Mouse (Mus musculus) gastrocnemius, postnatal 36 days (tissue): ENCODE results near the gene Nppc. TPM values are rescaled to one million over a fixed set of nuclear protein-coding genes. Genes with fewer than 3 reads are reported as not detected.
A peak's percentile ranks its signal among the peaks of the same experiment; 100 is the strongest.

Source experiments
- DNase-seq, 2 experiments: peaks; one replicate each; pipeline ENCODE4 v3.0.0; 2022
- intact Hi-C: fragments of 180-260 bp; cut with DNase I; formaldehyde crosslinking; loops from one replicate; pipeline ENCODE4 v1.15.1; 2025
- total RNA-seq, 2 experiments: library from RNA; stranded (reverse); gene quantifications; 2 replicates each; pipeline ENCODE4 v1.2.3; 2021

The Nppc gene
- total RNA-seq, 2 experiments from 2014 or later: 0.32 to 1.4 TPM

- DNase-seq: no peak
- intact Hi-C loops: no loop called here
Measured at GRCm38 (mm10) chr1:86665091-86665490, 5.3 kb downstream of the Nppc start.

DNA sequence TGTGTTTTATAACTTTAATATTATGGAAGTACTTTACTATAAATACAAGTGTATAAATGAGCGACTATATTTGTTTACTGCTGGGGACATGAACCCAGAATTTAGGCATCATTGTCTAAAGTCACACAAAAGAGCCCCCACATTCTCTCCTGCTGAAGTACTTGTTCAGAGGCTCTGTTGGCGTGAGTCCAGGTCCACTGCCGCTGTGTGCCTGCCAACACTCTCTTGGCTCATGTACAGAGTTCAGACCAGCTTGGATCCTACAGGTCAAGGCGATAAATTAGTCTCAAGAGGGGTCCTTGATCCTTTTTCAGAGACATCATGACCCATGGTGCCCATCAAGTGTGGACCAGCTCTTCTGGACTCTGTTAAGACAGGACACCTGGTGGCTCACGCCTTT, 13.3 kb downstream of the Nppc start:
- no peak for DNase-seq
- intact Hi-C loops: loop anchor here (10.0 kb wide), 1 partner anchor 528 kb away; the partner anchor contains the start of gene Prss56

GRCm38 (mm10) chr1:86652675-86653074, 17.7 kb downstream of the Nppc start:
- DNase-seq: no peak
- intact Hi-C loops: loop anchor here (10.0 kb wide), 1 partner anchor 532 kb away; the partner anchor contains the start of gene Prss56

DNA sequence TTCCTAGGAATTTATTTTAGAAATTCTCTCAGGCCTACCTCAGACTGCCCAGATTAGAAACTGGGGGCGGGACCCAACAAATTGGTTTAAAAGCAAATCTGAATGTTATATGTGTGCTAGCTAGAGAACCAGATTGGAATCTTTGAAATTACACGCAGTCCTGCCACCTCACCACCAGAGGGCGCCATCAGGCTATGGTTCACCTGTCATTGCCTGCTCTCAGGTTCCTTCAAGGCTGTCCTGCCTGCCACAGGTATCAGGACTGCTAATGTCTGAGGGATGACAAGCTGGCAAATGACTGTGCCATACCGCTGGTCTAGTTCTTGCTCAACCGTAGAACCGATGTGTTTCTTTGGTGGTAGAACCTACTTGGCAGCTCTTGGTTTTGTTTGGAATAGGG, 20.1 kb downstream of the Nppc start:
- intact Hi-C loops: loop anchor here (1.0 to 10.0 kb wide), 2 partner anchors 392 to 535 kb away; partner anchors contain the start of gene Prss56

GRCm38 (mm10) chr1:86647517-86647916, 22.9 kb downstream of the Nppc start:
- intact Hi-C loops: no loop called here
- no peak for DNase-seq

More for the DNA sequence above, 20.1 kb downstream of the Nppc start:
- peak; percentile 35 to 59 for DNase-seq

DNA sequence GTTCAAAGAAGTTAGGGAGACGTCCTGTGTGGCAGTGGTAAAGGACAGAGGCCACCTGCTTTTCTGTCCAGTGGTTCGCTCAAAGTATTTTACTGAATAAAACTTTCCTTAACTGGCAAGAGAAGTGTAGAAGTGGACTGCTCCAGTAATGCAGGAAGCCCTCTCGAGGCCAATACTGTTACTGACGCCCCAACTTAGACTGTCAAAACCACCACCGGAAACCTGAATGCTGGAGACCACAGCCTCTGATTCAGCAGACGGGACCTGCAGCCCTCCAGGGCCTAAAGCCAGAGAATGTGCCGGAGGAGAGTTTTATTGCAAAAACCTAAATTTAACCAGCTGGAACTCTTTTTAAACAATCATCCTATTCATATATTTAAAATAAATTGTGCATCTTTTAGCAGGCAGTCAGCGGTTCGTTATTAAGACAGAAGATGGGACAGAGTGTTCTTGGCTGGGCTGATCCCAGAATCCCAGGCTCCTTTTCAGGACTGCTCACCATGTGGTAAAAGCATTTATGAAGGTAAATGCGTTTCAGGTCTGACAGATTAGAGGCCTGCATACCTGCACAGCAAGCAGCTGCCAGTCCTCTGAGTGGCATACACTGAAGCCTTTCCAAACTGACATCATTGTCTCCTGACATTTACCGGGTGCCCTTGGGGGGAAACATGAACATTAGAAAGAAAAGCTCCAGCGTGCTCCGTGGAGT, 27.1 kb downstream of the Nppc start:
- DNase-seq: no peak
- intact Hi-C loops: no loop called here

- no peak for DNase-seq
- intact Hi-C loops: no loop called here
Measured at GRCm38 (mm10) chr1:86634751-86635359, 35.5 kb downstream of the Nppc start.

GRCm38 (mm10) chr1:86633840-86634750, 36.3 kb downstream of the Nppc start:
- intact Hi-C loops: no loop called here
- DNase-seq: no peak

DNA sequence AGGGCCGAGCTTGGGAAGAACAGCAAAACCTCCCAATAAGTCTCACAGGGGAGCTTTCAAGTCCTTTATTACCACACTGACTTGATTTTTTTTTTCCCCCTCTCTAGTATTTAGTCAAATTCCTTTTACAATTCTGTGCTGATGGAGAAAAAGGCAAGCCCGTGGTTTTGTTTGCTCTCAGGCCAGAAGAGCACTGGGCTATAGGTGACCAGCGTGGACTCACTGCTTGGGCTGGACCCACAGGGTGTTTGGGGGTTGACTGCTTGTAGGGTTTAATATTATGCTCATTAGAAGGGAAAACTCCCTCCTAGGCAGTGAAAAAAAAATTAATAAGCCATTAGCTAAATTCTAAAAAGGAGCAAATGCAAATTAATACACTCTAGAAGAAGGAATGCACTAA, 36.9 kb downstream of the Nppc start:
- intact Hi-C loops: no loop called here
- DNase-seq: no peak

GRCm38 (mm10) chr1:86632732-86633380, 37.5 kb downstream of the Nppc start:
- intact Hi-C loops: no loop called here
- DNase-seq: no peak

- intact Hi-C loops: no loop called here
Measured at GRCm38 (mm10) chr1:86630527-86630926, 39.8 kb downstream of the Nppc start.

DNA sequence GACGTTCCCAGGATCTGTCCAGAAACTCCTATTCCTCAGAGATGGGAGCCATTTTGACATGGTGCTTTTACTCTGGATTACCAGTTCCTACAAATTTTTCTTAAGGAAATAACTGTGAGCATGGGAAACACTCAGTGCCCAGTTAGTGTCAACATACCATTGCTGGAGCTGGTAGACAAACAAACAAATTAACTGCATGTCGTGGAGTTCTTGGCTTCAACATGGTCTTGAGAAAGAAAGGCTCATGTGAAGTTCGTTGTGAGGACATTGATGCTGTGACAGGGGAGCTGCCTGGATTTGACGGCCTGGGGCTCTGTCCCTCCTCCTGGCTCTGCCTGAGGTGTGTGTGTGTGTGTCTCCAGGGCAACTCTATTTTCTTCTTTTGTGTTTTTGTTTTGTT, 40.4 kb downstream of the Nppc start:
- intact Hi-C loops: no loop called here
- DNase-seq: no peak

More at GRCm38 (mm10) chr1:86630527-86630926, 39.8 kb downstream of the Nppc start:
- DNase-seq: no peak

GRCm38 (mm10) chr1:86628270-86628669, 42.1 kb downstream of the Nppc start:
- DNase-seq: no peak
- intact Hi-C loops: no loop called here

DNA sequence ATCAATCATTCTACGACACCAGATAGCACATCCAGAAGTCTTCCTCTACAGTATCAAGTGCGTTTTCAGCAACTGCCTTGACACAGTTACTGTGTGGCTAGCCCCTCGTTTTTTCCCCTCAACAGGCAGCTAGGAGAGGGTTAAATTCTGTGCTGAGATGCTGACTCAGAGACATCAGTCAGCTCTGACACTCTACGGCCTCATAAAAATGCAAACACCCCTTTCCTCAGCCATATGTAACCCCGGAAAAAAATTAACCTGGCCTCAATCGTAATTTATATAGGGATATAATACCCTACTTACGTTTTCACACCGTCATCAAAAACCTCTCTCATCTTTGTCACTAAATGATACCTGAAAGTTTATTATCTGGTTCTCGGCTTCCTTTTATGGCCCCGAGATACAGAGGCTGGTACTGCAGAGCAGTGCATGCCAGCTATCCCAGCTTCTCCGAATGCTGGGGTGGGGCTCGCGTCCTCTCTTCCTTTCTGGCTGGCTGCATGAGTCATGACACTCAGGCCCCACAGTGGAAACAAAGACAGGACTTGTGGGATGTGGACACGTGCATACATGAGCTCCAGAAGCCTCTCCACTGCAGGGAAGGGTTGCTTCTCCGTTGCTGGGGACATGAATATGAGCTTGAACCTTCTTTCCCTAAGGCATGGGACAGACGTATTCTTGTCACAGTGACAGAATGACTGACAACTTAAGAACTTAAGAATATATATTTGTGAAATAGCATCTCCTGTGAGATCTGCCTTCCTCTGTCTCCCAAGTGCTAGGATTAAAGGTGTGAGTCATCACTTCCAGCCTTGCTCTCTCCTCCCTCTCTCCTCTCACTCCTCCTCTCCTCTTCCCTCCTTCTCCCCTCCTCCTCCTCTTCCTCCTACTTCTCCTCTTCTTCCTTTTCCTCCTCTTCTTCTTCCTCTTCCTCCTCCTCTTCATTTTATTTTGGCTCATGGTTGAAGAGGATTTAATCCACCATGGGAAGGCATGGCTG, 47.1 kb downstream of the Nppc start:
- no peak for DNase-seq
- intact Hi-C loops: no loop called here

- intact Hi-C loops: no loop called here
- DNase-seq: no peak
Measured at GRCm38 (mm10) chr1:86622296-86622695, 48.1 kb downstream of the Nppc start.

DNA sequence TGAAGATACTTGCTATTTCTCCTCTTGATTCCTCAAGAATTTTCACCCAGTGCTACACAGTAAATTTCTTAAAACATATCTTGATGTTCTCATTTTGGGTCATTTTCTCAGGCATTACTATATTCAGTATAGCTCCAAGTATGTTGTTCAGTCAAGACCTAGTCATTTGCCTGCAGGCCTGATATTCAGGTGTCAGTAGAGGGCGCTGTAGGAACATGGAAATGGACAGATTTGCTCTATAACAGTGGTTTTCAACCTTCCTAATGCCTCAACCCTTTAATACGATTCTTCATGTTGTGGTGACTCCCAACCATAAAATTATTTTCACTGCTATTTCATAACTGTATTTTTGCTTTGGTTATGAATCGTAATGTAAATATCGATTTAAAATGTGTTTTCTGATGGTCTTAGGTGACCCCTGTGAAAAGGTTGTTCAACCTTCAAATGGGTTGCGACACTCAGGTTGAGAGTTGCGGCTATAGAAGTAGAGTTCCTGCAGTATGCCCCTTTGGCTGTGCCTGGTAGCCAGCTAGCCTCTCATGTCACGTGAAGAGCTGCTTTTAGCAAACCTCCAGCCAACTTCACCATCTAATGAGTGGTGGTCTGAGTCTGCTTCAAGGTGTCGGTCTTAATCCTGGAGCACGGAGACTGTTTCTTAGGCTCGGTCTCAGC, 51.8 kb downstream of the Nppc start:
- peak in 1 of 2 experiments; percentile 61 for DNase-seq

More for the DNA sequence above, 51.8 kb downstream of the Nppc start:
- intact Hi-C loops: loop anchor here (10.0 kb wide), 1 partner anchor 566 kb away; the partner anchor contains the start of gene Prss56
